Mouse (Mus musculus) lung, postnatal 14 days (tissue): ENCODE measurements around the gene Tenm2.

ENCODE experiments used
- DNase-seq: peaks from one replicate; pipeline ENCODE4 v3.0.0; 2021

Tenm2 gene

DNA sequence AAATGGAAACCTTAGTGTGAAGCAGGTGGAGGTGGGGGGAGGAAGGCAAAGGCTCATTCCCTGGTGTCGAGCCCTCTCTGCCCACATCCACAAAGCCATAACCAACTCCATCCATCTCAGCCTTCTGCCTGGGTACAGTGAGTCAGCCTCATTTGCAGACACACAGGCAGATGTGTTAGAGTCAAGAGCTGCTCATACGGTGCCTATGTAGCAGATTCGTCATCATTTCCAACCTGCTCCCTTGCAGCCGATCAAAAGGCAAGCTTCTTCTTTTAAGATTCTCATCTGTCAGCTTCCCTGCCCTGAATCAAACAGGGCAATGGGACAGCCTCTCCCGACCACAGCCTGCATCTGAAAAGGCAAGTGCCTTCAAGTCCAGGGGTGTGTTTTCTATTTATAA is 979.0 kb downstream of the Tenm2 start:
- DNase-seq = no peak

DNA sequence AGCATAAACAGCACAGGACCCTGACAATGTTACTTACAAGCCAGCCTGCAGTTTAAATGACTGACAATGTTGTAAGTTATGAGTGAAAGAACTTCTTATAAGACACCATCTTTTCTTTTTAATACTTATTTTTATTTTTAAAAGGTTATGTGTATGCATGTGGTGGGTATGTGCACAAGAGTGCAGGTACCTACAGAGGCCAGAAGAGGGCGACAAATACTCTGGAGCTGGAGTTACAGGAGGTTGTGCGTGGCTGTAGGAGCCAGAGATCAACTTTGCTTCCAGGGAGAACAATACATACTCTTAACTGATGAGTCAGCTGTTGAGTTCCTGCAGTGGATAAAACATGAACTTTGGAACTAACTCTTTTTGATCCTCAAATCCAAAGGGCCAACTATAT is 981.7 kb downstream of the Tenm2 start:
- DNase-seq = no peak

DNA sequence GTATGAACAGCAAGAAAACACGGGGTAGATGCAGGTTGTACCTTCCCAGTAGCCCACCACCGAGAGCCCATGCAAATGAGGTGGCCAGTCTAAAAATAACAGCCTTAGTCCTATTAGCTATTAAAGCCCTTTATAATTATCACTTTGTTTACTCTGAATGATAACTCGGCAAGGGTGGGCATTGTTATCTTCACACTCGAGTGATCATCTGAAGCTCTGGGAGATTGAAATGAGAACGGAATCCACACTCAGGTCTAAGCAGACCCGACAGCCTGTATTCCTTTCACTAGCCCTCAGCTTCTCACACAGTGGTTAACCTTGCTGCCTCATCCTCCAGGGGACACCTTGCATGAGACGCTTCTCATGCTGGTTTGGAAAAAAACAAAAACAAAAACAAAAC is 985.7 kb downstream of the Tenm2 start:
- DNase-seq = no peak

DNA sequence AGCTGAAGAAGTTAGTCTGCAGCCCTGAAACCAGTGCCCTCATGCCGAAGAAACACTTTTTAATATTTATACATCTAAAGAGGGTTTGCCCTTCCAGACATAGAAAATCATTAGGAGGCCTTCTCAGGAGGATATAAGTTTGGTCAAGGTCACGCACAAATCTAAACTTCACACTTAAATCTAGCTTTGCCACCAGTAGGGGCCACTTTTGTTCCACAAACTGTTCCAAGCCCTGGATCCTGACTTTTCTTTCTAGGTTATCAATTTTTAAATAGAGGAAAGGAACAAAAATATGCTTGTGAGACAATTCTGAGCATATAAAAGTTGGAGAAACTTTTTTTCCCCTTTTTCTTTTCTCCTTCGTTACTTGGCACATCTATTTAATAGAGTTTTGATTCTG is 989.6 kb downstream of the Tenm2 start:
- DNase-seq = no peak

DNA sequence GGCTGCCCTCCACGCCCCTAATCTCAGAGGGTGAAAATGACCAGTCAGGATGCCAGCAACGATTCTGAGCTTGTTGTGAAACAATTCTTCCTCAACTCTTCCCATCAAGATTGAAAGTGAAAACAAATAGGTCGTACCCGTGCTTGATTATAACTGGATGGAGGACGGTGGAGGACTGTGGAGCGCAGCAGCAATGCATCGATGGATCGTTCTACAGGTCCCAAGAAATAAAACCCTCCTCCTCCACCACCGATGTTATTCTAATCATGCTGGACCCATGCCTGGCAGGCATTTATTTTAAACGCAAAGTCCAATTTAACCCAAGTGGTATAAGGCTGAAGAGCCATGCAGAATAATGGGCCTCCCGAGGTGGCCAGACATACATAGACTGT is 991.3 kb downstream of the Tenm2 start:
- DNase-seq = no peak

DNA sequence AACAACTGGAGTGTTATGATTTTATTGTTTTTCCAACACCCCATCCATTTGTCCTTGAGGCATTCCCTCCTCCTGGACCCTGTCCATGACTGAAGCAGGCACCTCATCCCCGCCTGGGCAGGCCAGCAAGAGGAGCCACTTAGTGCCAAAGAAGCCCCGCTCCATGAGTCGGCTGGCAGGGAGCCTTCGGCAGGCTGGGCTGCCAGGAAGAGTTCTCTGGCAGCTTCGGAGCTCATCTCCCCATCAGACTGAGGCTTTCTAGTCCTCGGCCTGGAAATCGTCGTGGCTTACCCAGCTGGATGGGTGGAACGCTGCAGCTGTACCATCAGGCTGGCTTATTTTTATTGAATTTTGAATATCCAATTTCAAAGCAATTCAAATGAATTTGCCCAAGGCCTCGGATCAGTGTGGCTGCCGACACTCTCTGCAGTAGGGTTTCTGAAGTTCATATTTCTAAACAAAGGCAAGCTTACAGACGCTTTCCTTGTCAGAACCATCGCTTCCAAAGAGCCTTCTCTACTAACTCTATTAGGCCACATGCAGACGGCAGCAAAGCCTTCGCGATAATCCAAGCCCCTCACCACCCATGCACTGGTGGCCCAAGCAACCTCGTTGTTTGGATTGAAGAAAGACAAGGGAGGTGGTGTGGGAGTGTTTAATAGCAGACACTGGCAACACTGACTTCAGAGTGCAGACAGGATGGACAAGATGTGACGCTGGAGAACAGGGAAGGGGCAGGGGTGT is 991.8 kb downstream of the Tenm2 start:
- peak; percentile 68 for DNase-seq

DNA sequence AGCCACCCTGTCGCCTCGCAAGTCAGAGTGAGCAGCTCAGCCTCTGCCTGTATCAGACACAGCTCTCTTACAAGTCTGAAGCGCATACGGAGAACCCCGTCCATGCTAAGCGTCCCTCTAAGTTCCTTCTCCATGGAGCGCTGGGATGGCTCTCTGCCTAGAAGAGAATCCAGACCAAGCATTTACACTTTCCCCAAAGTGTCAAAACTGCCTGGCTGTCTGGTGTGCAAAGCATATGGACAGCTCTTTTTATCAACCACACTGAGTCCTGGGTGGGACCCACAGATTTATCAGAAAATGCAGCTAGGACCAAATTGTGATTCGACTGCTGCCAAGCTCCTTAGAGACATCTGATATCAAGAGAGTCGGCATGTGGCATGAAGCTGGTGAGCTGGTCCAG is 996.9 kb downstream of the Tenm2 start:
- no peak for DNase-seq

DNA sequence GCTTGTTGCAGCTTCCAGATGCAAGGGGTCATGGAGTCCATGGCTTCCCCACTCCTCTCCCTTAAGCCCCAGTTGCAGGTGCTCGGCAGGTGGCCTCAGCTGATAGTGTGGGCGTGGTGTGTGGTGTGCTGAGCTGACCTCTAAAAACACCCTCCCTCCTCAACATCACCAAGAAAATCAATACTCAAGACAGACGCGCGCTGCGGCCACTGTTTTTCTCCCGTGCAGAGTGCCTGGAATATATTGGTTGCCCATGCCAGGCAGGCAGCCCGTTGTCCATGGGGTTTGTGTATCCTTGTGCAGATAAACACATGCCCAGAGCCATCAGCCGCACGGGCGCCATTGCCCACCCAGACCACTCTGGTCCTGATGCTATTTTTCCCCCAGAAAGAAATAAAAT is 1007.1 kb downstream of the Tenm2 start:
- no peak for DNase-seq

DNA sequence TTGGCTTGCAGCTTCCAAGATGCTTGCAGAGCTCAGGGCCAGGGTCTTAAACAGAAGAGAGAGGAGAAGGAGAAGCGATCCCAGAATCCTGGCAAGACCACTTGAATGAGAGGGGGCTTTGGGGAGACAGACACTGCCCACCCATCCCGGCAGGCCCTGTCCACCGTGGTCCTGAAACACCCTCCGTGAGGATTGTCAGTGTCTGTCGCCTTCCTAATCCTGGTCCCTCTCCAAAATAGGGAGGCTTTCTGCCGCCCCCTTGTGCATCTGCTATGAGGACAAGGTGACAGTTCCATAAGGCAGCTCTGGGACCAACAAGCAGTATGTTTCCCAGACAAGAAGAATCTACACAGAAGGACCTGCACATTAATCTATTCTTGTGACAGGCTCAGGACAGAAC is 1007.6 kb downstream of the Tenm2 start:
- no peak for DNase-seq

DNA sequence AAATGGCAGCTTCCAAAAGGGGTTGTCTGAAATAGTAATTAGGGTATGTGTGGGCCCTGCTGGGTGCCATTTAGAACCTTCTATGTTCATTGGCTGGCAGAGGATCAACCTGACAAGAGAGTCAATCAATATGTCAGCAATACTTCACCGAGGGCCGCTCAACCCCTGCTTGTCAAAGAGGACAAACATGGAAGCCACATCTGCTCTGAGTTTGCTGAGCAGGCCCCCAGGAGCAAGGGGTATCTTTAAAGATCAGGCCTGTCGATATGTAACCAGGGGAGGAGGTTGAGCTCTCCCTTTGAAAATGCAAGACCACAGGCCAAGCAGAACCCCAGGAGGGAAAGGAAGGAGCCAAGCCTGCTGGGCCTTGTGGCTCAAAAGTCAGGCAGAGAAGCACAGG is 1009.7 kb downstream of the Tenm2 start:
- no peak for DNase-seq

DNA sequence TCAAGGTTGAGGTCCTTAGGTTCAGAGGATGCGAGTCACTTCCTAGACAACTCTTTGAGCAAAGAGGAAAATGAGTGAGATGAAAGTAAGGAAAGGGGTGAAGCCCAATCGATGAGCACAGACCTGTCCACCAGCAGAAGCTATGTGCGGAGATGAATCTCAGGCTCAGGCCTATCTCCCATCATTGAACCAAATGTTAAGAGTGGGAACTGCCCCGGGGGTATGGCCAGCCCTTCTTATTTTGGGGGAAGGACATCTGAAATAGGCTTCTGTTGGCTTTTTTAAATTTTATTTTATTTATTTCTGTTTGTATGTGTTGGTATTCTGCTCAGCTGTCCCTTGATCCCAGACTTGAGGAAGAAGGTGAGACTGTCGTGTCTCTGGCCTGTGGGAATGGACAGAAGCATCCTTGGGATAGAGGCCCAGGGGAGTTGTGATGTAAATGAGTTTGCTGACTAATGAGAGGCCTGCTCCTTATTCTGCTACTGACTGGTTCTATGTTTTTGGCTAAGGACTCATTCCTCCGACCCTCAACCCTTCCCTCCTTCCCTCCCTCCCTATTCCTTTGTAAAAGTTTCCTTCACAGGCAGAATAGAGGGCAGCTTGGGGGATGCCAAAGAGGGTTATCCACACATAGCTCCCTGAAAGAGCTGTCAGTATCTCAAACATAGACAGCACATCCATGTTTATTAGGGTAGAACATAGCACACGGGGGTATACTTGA is 1011.9 kb downstream of the Tenm2 start:
- DNase-seq = no peak

DNA sequence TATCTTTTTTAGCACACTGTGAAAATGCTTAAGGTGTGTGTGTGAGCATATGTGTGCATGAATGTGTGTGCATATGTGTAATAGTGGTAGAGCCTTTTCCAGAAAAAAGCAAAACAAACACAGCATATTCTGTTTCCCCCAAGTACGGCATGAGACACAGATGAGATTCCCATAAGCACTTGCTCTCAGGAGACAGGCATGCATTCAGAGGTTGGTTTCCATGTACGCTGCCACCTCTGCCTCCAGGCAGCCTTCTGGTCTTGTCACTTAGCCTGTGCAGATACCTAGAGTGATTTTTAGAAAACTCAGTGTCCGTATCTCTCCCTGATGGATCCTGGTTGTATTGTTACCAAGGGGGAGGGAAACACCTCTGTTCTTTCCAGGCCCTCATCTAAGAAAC is 1013.7 kb downstream of the Tenm2 start:
- DNase-seq = no peak

DNA sequence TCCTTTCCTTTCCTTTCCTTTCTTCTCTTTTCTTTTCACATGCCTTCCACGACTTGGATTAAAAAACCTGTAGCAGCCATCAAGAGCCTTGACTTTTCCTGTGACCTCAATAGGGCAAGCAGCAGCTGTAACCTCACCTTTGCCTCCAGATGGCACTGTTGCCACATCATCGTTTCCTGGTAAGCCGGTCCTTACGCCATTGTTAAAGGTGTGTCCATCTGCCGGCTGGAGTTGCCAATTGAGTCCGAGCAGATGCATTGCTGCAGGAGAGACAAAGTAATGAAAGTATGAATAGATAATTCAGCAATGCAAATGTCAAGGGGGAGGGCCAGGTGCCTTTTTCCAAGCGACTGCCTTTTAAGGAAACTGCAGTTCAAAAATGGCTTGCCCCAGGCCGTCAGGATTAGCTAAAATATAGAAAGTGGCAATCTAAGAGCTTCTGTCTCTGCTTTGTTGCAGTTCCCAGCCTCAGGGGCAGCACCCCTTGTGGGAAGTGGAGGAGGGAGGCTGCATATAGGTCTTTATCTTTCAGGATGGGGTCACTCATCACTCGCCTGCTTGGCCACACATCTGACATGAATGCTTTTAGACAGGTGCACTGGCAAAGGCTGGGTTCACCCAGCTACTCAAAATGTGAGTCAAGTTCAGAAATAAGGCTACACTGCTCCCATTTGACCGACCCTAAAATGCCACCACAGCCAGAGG is 1014.3 kb downstream of the Tenm2 start:
- DNase-seq = peak; percentile 78

DNA sequence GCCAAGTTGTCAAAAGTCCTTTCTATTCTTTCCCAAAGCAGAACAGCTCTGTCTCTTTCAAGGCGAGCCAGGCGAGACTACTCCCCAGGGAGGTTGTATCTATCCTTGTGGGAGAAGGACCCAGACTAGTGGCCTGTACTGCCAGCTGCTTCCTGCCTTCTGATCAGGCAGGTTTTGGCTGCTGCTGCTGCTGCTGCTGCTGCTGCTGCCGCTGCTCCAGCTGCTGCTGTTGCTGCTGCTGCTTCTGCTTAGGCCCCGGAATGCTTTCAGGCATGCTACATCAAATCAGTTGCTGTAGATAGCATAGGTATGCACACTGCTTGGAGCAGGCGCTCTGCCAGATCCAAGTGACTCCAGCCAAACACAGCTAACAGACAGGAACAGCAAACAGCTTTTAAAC is 1015.1 kb downstream of the Tenm2 start:
- no peak for DNase-seq

DNA sequence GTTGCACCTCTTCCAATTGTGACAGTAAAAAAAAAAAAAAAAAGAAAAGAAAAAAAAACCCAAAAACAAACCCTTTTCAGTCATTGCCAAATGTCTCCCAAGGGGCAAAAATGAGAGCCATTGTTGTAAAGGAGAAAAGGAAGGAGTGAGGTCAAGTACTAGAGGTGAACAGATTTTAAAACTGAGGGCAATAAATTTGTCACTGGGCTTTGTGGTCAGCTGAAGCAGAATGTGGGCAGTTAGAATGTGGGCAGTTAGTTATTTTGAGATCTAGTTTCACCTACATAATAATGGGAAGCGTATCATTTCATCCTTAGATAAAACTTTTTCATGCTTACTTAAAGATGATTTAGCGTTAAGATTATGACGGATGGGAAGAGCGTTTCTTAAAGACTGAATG is 1016.2 kb downstream of the Tenm2 start:
- no peak for DNase-seq

DNA sequence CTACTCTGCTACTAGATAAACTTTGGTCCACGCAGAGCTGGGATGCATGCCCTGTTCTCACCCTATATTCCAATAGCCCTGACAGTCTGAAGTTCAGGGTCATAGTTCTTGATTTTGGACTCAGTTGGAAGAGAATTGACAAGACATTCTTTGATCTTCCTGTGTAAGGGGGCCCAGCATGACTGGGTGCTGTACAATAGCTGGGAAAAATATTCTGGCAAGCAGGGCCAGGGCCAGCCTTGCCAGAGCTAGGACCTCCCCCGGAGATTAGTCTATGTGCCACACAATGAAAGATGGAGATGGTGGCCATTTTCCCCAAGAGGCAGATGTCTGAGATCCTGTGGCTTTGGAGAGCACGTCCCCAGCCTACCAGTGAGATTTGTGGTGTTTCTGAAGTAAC is 1021.2 kb downstream of the Tenm2 start:
- no peak for DNase-seq

DNA sequence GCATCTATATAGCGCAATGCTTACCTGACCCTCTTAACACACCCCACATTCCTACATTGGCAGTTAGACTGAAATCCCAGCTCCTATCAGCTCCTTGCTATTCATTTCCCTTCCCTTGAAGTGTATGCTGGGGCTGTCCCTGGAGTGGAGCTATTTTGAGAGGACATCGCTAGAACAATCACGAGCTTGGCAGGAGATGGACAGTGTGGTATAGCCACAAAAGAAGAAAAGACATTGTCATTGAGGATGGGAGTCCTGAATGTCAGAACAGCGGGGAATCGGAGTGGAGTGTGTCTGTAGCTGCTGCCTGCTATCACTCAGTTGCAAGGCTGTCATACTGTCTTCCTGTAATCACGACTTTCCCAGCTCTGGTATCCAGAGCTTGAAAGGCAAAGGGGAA is 1031.4 kb downstream of the Tenm2 start:
- no peak for DNase-seq

DNA sequence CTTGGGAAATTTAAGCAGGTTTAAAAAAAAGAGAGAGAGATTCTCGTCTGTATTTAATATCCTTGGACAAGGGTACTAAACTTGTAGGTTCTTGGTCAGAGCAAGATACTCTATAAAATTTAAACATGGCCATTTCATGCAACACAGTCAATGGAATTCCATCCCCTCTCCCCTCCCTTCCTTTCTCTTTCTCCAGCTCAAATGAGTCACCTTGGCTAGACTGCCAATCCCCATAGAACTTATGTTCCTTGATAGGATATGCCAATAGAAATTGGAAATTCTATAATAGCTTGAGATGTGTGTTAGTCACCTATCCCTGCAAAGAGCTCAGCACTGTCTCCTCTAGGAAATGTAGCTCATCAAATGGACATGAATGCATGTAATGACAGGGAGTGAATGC is 1031.9 kb downstream of the Tenm2 start:
- DNase-seq = no peak

DNA sequence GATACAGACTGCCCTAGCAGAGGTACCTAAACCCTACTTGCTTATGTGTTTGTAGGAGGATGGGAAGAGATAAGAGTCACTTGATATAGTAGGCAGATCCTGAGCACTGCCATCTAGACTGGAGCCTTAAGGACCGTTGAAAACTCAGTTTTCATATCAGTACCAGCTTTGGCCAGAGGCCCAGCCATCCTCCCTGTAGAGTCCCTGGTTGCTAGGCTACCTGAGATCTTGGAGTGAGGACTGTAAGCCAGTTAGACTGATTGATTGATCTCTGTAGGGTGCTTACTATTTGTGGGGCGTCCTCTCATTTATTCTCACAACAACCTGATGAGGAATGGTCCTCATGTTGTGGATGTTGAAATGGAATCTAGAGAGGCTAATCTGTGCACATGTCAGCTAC is 1041.4 kb downstream of the Tenm2 start:
- no peak for DNase-seq

DNA sequence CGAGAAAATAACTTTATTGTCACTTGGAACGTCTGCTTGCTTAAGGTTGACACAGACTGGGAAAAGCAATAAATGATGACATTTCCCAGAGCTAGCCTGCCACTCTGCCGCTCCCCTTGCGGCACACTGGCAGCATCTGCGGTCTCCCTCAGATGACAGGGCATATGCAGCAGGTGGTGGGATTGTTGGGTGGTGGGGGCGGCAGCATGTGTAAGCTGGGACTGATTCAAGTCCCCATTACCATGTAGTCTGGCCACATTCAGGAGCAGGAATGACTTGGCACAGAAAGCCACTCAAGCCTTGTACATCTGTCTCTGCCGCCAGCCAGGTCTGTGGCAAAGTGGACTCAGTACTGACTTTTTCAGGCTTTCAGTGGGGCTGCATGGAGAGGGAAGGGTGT is 1059.7 kb downstream of the Tenm2 start:
- DNase-seq = no peak

DNA sequence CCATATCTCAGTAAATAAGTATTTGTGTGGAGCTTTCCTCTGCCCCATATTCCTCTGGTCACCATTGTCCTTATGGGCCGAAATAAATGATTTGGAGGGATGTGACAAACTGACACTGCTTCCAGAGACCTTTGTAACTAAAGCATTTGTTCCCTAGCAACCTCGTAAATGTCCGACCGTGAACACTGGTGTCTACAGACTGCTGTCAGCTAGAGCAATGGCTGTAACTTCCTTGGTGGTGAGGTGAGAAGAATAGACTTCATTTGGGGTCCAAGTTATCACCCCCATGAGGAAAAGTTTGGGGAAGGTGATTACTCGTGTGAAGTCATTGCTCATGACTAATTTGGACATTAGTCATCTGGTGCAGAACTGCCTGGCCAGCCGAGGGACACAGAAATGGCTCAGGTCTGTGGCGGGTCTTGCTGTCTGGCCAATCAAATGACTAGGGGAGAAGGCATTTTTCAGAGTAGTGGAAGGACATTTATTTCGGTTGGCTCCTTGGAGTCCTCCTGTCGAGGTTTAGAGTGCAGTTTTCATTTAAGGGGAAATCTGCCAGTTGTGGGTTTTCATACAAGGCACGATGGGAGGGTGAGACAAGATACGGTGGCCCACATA is 1062.6 kb downstream of the Tenm2 start:
- DNase-seq = no peak

DNA sequence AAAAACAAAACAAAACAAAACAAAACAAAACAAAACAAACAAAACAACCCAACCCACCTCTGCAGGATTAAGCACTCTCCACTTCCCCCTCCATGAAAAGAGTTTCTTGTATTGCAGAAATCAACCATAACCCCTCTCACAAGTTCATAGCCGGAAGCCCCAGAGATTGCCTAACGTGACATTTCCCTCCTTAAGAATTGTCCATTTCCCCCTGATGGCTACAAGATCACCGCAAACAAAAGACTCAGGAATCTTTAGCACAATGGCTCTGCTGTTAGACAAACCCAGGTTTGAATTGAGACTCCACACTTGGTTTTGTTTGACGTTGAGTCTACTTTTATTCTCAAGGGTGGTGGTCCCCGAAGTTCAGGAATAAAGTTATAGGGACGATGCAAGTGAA is 1063.2 kb downstream of the Tenm2 start:
- no peak for DNase-seq

DNA sequence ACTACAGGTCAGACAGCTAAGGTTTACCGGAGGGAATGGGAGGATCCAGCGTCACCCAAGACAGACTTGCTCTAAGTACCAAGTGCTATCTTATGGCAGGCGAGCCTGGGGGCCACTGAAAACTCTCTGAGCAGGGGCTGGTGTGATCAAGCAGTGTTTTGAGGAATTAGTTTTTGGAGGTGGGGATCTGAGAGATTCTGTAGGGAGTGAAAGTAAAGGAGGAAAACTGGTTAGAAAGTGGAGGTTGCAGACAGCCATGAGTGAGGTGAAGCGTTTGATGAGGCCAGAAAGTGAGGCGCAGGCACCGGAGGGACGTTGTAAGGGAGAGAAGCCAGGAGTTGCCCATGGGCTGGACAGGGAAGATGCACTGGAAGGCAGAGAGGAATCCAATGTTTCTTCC is 1063.8 kb downstream of the Tenm2 start:
- no peak for DNase-seq

DNA sequence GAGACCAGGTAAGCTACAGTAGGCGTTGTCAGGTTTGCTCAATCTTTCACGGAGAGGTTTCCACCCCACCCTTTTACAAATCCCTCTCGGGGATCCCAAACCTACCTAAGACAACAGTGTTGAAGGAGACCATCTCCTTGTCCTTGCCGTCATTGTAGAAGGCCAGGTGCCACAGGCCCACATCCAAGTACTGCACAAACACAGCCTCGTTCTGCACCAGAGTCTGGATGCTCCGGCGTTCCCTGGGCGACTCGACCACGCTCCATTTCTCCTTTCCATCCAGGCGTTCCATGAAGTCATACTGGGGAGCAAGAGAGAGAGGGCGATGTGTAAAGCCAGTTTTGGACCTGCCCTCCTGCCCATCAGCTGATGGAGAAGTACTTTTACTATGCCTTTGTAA is 1064.5 kb downstream of the Tenm2 start:
- no peak for DNase-seq
